Mouse (Mus musculus) kidney, embryonic 15.5 days (tissue): Measurements from ENCODE around the gene Gsta2. TPM values are rescaled to one million over a fixed set of nuclear protein-coding genes. Genes with fewer than 3 reads are reported as not detected.
"Not testable (repeated sequence)": the region's sequence is repeated elsewhere in the genome, so short reads cannot be mapped to it uniquely, and the experiment has no call there.

Source experiments
- ATAC-seq: fragments of 200-750 bp; cut with Nextera tagmentation; replicated peaks from 2 replicates; pipeline ENCODE4 v1.8.0; 2017; ENCODE audit warnings: moderate TSS enrichment; ENCODE audit not compliant: low FRiP score
- H3K27ac ChIP-seq: fragments of 300-500 bp; sonication (generic); 2 replicates; pipeline ENCODE4 v1.5.1; 2015; ENCODE audit warnings: mild to moderate bottlenecking, inconsistent platforms
- H3K27me3 ChIP-seq: fragments of 300-500 bp; sonication (generic); 2 replicates; pipeline ENCODE4 v1.6.1; 2015; ENCODE audit warnings: inconsistent platforms
- H3K36me3 ChIP-seq: fragments of 300-500 bp; sonication (generic); 2 replicates; pipeline ENCODE4 v1.6.1; 2015; ENCODE audit warnings: inconsistent platforms
- H3K4me1 ChIP-seq: fragments of 300-500 bp; sonication (generic); 2 replicates; pipeline ENCODE4 v1.6.1; 2015; ENCODE audit warnings: inconsistent platforms
- H3K4me2 ChIP-seq: fragments of 300-500 bp; sonication (generic); 2 replicates; pipeline ENCODE4 v1.6.1; 2015; ENCODE audit warnings: moderate library complexity, mild to moderate bottlenecking, inconsistent platforms
- H3K4me3 ChIP-seq: fragments of 300-500 bp; sonication (generic); replicated peaks from 2 replicates; pipeline ENCODE4 v1.5.1; 2015; ENCODE audit warnings: mild to moderate bottlenecking, inconsistent platforms
- H3K9ac ChIP-seq: fragments of 300-500 bp; sonication (generic); 2 replicates; pipeline ENCODE4 v1.6.1; 2015; ENCODE audit warnings: mild to moderate bottlenecking, inconsistent platforms
- H3K9me3 ChIP-seq: fragments of 300-500 bp; sonication (generic); replicated peaks from 2 replicates; pipeline ENCODE4 v1.6.1; 2016; ENCODE audit warnings: inconsistent platforms
- WGBS: fragments of 180-500 bp; shearing (Covaris S2); methylation state at CpG from one replicate; pipeline ENCODE4 v1.1.7; 2015; ENCODE audit warnings: mixed read lengths; 5-methylcytosine and 5-hydroxymethylcytosine counted together
- polyA plus RNA-seq: library from polyadenylated mRNA; unstranded; fragments of >200 nt; fragmentation: Nextera tagmentation; extraction: Ambion mirVana; gene quantifications from 2 replicates; pipeline ENCODE4 v1.2.1, GENCODE M21; 2015

The Gsta2 gene
- polyA plus RNA-seq, 1 experiment from 2014 or later = 41.3 TPM

GRCm38 (mm10) chr9:78363374-78363773 is 7.8 kb upstream of the Gsta2 start:
- H3K4me2 ChIP-seq = no peak overlapping the region
- H3K27ac ChIP-seq = no peak overlapping the region
- 63% methylated on average over 6 of the region's 6 CpGs for WGBS
- H3K4me1 ChIP-seq = no peaks in the 10 kb centered on the region
- no peak overlapping the region for H3K4me3 ChIP-seq
- H3K9ac ChIP-seq = no peak overlapping the region
- no peaks in the 10 kb centered on the region for H3K9me3 ChIP-seq
- H3K36me3 ChIP-seq = no peaks in the 10 kb centered on the region
- no peak for ATAC-seq
- no peaks in the 10 kb centered on the region for H3K27me3 ChIP-seq

DNA sequence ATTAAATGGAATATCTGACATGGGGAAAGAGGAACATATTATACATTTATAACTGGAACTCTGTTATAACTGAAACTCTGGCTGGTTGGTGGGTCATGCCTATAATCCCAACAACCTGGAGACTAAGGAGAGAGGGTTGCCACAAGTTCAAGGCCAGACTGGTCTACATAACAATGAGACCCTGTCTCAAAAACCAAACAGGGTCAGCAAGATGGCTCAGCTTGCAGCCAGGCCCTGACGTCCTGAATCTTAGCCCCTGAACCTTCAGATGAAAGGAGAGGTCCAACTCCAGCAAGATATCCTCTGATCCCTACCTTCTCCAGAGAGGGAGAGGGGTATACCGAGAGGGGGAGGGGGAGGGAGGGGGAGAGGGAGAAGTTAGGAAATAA is 4.9 kb upstream of the Gsta2 start:
- no peak overlapping the region for H3K4me2 ChIP-seq
- H3K9ac ChIP-seq = no peak overlapping the region
- no peaks in the 10 kb centered on the region for H3K36me3 ChIP-seq
- WGBS = 51% methylated on average over 2 of the region's 2 CpGs
- H3K9me3 ChIP-seq = no peaks in the 10 kb centered on the region
- ATAC-seq = no peak
- no peak overlapping the region for H3K4me3 ChIP-seq
- H3K27ac ChIP-seq = no peak overlapping the region
- H3K27me3 ChIP-seq = no peaks in the 10 kb centered on the region
- no peaks in the 10 kb centered on the region for H3K4me1 ChIP-seq

DNA sequence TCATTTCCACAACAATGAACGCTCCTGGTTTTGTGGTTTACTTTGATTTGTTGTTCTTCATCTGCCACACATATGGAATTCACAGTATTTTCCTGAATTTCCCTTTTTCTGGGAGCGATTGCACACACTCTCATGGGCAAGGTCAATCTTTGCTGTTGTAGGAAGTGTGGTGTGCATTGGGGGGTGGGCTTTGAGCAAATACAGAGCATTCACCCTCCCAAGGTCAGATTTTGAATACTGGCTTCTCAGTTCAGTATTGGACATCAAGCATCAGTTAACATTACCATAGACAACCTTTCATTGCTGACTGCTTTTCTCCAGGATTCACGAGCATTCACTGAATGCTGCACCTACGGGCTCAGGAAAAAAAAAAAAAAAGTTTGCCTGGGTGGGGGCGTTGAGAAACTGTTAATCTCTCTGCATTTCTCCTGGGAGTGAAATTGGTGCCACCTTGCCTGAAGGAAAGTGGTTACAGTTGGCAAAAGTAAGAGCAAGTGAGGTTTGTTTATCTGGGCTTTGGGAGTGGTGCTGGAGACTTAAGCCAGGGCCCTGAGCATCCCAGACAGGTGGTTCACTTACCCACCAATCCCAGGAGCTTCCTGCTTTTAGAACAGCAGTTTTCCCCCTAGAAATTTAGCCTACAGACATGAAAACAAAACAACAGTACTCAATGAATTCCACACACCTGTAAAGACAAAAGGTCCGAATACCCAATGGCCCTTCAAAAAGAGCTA is 4.3 kb upstream of the Gsta2 start:
- no peak for ATAC-seq
- no peak overlapping the region for H3K9ac ChIP-seq
- H3K27ac ChIP-seq = no peak overlapping the region
- no peaks in the 10 kb centered on the region for H3K36me3 ChIP-seq
- H3K4me2 ChIP-seq = no peak overlapping the region
- WGBS = 83% methylated on average over 6 of the region's 6 CpGs
- H3K9me3 ChIP-seq = no peaks in the 10 kb centered on the region
- no peaks in the 10 kb centered on the region for H3K27me3 ChIP-seq
- no peaks in the 10 kb centered on the region for H3K4me1 ChIP-seq
- H3K4me3 ChIP-seq = no peak overlapping the region

GRCm38 (mm10) chr9:78358053-78358452 is 2.5 kb upstream of the Gsta2 start:
- WGBS = 12% methylated on average over 9 of the region's 9 CpGs
- no peak overlapping the region for H3K4me2 ChIP-seq
- ATAC-seq = 0 out of 2 replicates have a peak, but pooled peaks have one; percentile 46
- H3K9me3 ChIP-seq = no peaks in the 10 kb centered on the region
- H3K27me3 ChIP-seq = no peaks in the 10 kb centered on the region
- no peak overlapping the region for H3K4me3 ChIP-seq
- H3K9ac ChIP-seq = no peak overlapping the region
- no peak overlapping the region for H3K27ac ChIP-seq
- no peaks in the 10 kb centered on the region for H3K36me3 ChIP-seq
- 0 out of 2 replicates have a peak, but pooled peaks cover 2% of the 10 kb centered on the region for H3K4me1 ChIP-seq

DNA sequence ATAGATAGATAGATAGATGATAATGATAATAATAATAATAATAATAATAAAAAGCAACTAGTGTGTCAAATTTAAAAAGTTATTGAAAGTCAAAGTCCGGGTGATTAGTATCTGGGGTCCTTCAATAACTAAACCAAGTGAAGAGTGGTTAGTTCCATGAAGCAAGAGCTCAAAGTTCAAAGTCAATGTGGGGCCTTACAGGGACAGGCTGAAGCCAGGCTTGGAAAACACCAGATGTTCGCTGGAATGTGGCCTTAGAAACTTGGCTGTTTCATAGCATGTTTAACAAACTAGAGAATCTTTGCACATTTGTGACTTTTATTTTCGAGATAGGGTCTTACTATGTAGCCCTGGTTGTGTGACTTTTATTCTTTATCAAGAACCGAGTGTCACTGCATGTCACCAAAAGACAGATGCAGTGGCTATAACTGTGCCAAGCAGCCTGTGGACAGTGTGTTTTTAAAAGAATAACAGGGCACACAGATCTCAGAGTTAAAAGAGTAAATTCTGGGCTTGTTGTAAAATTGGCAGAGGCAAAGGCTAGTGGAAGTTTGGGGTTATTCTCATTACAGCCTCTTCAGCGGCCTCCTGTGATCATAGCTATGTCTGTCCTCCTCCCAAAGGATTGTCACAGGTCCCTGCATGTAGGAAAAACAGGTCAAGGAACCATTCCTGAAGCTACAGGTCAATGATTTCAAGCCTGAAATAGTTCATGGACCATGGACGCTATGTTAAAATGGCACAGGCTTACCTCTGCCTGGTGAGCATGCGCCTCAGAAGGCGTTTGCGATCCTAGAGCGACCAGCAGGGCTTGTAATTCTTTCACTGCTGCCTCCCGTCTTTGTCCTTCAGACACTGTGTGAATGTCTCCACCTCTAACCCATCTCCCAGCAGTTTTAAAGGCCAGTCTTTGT is 666 bp downstream of the Gsta2 start:
- no peaks in the 10 kb centered on the region for H3K36me3 ChIP-seq
- H3K4me3 ChIP-seq = no peak overlapping the region
- H3K27ac ChIP-seq = peak overlapping the region; percentile 41
- H3K4me2 ChIP-seq = no peak overlapping the region
- 0 out of 2 replicates have a peak, but pooled peaks have one; percentile 40 for ATAC-seq
- 0 out of 2 replicates have a peak, but pooled peaks cover 2% of the 10 kb centered on the region for H3K4me1 ChIP-seq
- WGBS = 73% methylated on average over 11 of the region's 11 CpGs
- H3K9me3 ChIP-seq = no peaks in the 10 kb centered on the region
- H3K27me3 ChIP-seq = no peaks in the 10 kb centered on the region
- no peak overlapping the region for H3K9ac ChIP-seq

GRCm38 (mm10) chr9:78351504-78352220 is 3.9 kb downstream of the Gsta2 start:
- H3K27me3 ChIP-seq = no peaks in the 10 kb centered on the region
- no peak overlapping the region for H3K9ac ChIP-seq
- no peak overlapping the region for H3K4me2 ChIP-seq
- no peaks in the 10 kb centered on the region for H3K9me3 ChIP-seq
- no peaks in the 10 kb centered on the region for H3K36me3 ChIP-seq
- 0 out of 2 replicates have a peak, but pooled peaks cover 2% of the 10 kb centered on the region for H3K4me1 ChIP-seq
- 77% methylated on average over 6 of the region's 6 CpGs for WGBS
- H3K4me3 ChIP-seq = no peak overlapping the region
- H3K27ac ChIP-seq = no peak overlapping the region
- no peak for ATAC-seq

- not testable (repeated sequence) for H3K27me3 ChIP-seq, H3K27ac ChIP-seq, H3K4me3 ChIP-seq, H3K9me3 ChIP-seq, H3K36me3 ChIP-seq, H3K4me1 ChIP-seq, H3K4me2 ChIP-seq, H3K9ac ChIP-seq, ATAC-seq
Measured at GRCm38 (mm10) chr9:78350007-78350406, 5.6 kb downstream of the Gsta2 start.

- not testable (repeated sequence) for H3K9ac ChIP-seq, H3K4me2 ChIP-seq, H3K9me3 ChIP-seq, H3K36me3 ChIP-seq, H3K27me3 ChIP-seq, H3K27ac ChIP-seq, H3K4me1 ChIP-seq, H3K4me3 ChIP-seq, ATAC-seq
- 88% methylated on average over 3 of the region's 3 CpGs for WGBS
Measured at GRCm38 (mm10) chr9:78349141-78349540, 6.4 kb downstream of the Gsta2 start.

DNA sequence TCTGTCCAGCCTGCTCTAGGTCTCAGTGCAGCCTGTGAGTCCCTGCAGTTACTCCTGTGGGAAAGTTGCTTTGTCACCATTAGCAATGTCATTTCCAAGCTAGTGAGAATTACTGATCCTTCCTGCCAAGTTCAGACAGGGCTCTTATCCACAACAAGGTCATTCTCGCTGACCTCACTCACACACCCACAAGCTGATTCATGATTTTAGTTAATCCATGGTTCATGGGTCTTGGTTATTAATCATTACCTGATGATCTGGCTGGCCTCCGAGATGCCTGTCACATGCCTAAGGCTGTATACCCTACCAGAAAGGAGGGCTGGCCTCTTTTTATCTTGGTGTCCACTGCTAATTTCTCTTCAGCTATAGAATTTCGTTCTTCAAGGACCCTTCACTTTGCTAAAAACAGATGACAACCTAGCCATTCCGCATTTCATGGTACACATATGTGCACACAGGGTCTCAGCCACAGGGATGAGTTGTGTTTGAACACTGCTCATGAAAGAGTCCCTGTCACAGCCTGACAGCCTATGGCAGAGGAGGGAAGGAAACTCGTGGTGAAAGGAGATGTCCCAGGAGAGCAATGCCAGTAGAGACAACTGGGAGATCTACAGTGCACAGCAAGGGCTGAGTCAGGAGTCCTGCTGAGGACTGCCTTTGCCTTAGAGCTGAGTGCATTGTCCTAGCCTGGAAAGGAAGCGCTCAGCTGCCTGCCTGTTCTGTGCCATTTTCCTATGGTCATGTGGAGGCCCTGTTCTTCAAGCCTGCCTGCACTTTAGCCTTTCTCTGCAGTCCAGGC is 7.2 kb downstream of the Gsta2 start:
- ATAC-seq = peak; percentile 58

DNA sequence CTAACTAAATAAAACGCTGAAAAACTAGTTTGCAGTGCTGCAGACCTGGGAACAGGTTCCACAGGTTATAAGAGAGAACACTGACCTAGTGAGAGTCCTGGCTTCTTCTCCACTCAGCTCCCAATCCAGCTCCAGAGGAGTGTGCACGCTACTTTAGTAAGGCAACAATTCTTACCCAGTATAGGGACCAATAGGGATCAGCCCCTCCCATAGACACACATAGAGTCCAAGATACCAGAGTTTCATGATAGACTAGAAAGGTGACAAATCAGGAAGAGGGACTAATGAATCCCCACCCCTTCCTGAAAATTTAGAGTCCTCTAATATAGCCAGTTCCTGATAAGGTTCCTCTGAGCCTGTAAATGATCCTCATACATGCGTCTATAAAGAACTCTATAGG is 8.6 kb downstream of the Gsta2 start:
- ATAC-seq = no peak
- Histone ChIP-seq H3K4me3 (no peak overlapping the region), H3K4me2 (no peak overlapping the region), H3K27ac (no peak overlapping the region), H3K27me3 (no peaks in the 10 kb centered on the region), H3K9ac (no peak overlapping the region), H3K4me1 (no peaks in the 10 kb centered on the region), H3K36me3 (no peaks in the 10 kb centered on the region), H3K9me3 (no peaks in the 10 kb centered on the region)
- 60% methylated on average over 3 of the region's 3 CpGs for WGBS

More for the DNA sequence above, 7.2 kb downstream of the Gsta2 start:
- not testable (repeated sequence) for H3K4me2 ChIP-seq, H3K4me3 ChIP-seq, H3K9ac ChIP-seq, H3K27me3 ChIP-seq, H3K9me3 ChIP-seq, H3K4me1 ChIP-seq, H3K36me3 ChIP-seq
- WGBS = 65% methylated on average over 6 of the region's 6 CpGs
- peak overlapping the region; percentile 67 for H3K27ac ChIP-seq

DNA sequence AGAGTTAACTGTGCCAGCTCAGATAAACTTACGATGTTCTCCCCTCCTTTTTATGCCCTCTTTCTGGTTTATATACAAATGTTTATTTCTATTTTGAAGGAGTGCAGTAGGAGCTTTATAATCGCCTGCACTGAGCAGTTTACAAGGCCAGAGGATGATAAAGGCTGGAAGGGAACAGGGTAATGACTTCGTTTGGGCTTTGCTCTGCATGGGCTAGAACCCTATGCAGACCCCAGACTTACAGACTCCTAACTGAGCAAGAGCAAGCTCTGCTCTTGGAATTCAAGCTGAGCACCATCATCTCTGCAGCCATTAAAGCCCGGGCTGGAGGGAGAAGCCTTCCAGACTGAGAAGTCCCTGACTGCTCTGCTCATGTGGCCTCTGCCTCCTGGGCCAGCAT is 10.4 kb downstream of the Gsta2 start:
- not testable (repeated sequence) for H3K9me3 ChIP-seq, H3K27me3 ChIP-seq, H3K27ac ChIP-seq, H3K9ac ChIP-seq, H3K4me3 ChIP-seq, H3K4me2 ChIP-seq, H3K36me3 ChIP-seq, ATAC-seq, H3K4me1 ChIP-seq
- WGBS = 62% methylated on average over 4 of the region's 4 CpGs
